Mouse (Mus musculus): ENCODE measurements around the gene Slc25a39.
"Not testable (repeated sequence)": the region's sequence is repeated elsewhere in the genome, so short reads cannot be mapped to it uniquely, and the experiment has no call there.

The Slc25a39 gene

GRCm38 (mm10) chr11:102393719-102394420, 13.9 kb downstream of the Slc25a39 start:
- DNase-seq = no peak

- peak; percentile 95 for DNase-seq
These were observed 14.5 kb downstream of the Slc25a39 start, which contains the start of gene Rundc3a for GRCm38 (mm10) chr11:102393238-102393634. TSS of gene Rundc3a (plus strand) at chr11:102393403.

GRCm38 (mm10) chr11:102392441-102393237, 15.1 kb downstream of the Slc25a39 start:
- DNase-seq = no peak

- DNase-seq = not testable (repeated sequence)
These were observed 18.3 kb downstream of the Slc25a39 start for GRCm38 (mm10) chr11:102389436-102389835.

GRCm38 (mm10) chr11:102386121-102386520, 21.6 kb downstream of the Slc25a39 start:
- DNase-seq = no peak

GRCm38 (mm10) chr11:102385075-102385474, 22.7 kb downstream of the Slc25a39 start:
- no peak for DNase-seq

GRCm38 (mm10) chr11:102384418-102384817, 23.3 kb downstream of the Slc25a39 start:
- no peak for DNase-seq

GRCm38 (mm10) chr11:102383365-102384136, 24.2 kb downstream of the Slc25a39 start:
- no peak for DNase-seq

- DNase-seq = no peak
These were observed 25.0 kb downstream of the Slc25a39 start for GRCm38 (mm10) chr11:102382794-102383193.

GRCm38 (mm10) chr11:102381341-102382100, 26.2 kb downstream of the Slc25a39 start:
- no peak for DNase-seq

GRCm38 (mm10) chr11:102380091-102380490, 27.7 kb downstream of the Slc25a39 start:
- no peak for DNase-seq

- no peak for DNase-seq
These were observed 30.6 kb downstream of the Slc25a39 start for GRCm38 (mm10) chr11:102377186-102377585.

GRCm38 (mm10) chr11:102376196-102376835, 31.4 kb downstream of the Slc25a39 start:
- DNase-seq = no peak

GRCm38 (mm10) chr11:102375196-102376173, 32.3 kb downstream of the Slc25a39 start:
- DNase-seq = peak; percentile 62 to 75

- DNase-seq = no peak
These were observed 33.5 kb downstream of the Slc25a39 start for GRCm38 (mm10) chr11:102374108-102374725.

- DNase-seq = no peak
These were observed 34.1 kb downstream of the Slc25a39 start for GRCm38 (mm10) chr11:102373646-102374045.

- DNase-seq = no peak
These were observed 34.8 kb downstream of the Slc25a39 start for GRCm38 (mm10) chr11:102372936-102373335.

GRCm38 (mm10) chr11:102371926-102372685, 35.6 kb downstream of the Slc25a39 start:
- no peak for DNase-seq

GRCm38 (mm10) chr11:102370285-102370684, 37.5 kb downstream of the Slc25a39 start:
- no peak for DNase-seq
